8 mouse cellular contexts compared by ENCODE assay signal in the genomic region with DNA sequence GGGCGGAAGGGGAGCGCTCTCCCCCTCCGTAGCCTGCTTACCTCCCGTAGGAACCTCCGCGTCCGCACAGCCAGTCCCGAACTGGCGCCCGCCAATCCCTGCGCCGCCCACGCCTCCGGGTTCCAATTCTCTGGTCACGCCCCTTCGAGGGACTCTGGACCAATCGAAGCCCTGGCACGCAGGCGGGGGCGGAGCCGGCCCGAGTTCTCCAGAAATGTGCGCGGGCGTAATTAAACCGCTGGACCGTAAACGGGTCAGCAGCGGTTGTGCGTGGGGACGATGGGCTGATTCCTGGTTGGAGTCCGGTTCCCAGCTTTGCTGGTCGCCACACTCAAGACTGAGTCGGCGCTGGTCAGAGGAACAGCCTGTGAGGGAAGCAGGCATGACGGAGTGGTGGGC. TPM values are rescaled to one million over a fixed set of nuclear protein-coding genes. Genes with fewer than 3 reads are reported as not detected.
A peak's percentile ranks its signal among the peaks of the same experiment; 100 is the strongest.
DNase-seq lines count a peak whose midpoint lies in the region; ATAC-seq lines count a peak whose summit lies in the region.

A gene (minus strand): TSS at position 117 of the 399 bp plus-strand sequence.

- peak within 1 kb of the TSS; percentile 95 for H3K4me2 ChIP-seq in hindbrain, embryonic 14.5 days (replicated peaks)

- ATAC-seq in hindbrain, embryonic 14.5 days (ENCODE audit: low FRiP score), result peak; percentile 90

- H3K9ac ChIP-seq in hindbrain, embryonic 14.5 days, result peak within 1 kb of the TSS; percentile 43

- no peaks in the 10 kb centered on the region for H3K9me3 ChIP-seq in hindbrain, embryonic 14.5 days (ENCODE audit: control insufficient read depth, low read length)

- H3K36me3 ChIP-seq in hindbrain, embryonic 14.5 days (replicated peaks; ENCODE audit: control insufficient read depth, insufficient read depth), result no peaks in the 10 kb centered on the region

- under 1% methylated on average over 34 of the region's 36 CpGs for WGBS in hindbrain, embryonic 14.5 days

- peaks cover 10% of the 10 kb centered on the region; the same call in 1 of the 2 replicates for H3K4me1 ChIP-seq in hindbrain, embryonic 14.5 days (replicated peaks; ENCODE audit: control insufficient read depth, insufficient read depth, low read length)

- no peak within 1 kb of the TSS for H3K27ac ChIP-seq in hindbrain, embryonic 14.5 days

- peak; percentile 47 for DNase-seq in T-cell, adult 2 months (ENCODE audit: low spot score)
- peak; percentile 95 to 97 for DNase-seq in cerebellum, postnatal 25 days
- peak; percentile 52 to 75 for DNase-seq in frontal cortex, postnatal 25 days (ENCODE audit: low spot score in 2 of 2)
- peak; percentile 79 for DNase-seq in hindbrain, embryonic 14.5 days (ENCODE audit: low spot score)
- peak; percentile 49 to 70 for DNase-seq in layer of hippocampus, postnatal 25 days (ENCODE audit: extremely low spot score in 1 of 2, low spot score in 1 of 2)
- DNase-seq in lung, postnatal 14 days, result peak; percentile 94
- peak; percentile 95 for DNase-seq in ovary, postnatal 36 days (ENCODE audit: low spot score)
- peak; percentile 93 for DNase-seq in thymus, postnatal 14 days

- peaks cover 7% of the 10 kb centered on the region; the same call in 1 of the 2 replicates for H3K27me3 ChIP-seq in hindbrain, embryonic 14.5 days (ENCODE audit: control insufficient read depth, insufficient read depth, low read length)

- peak within 1 kb of the TSS; percentile 45 for H3K4me3 ChIP-seq in hindbrain, embryonic 14.5 days (replicated peaks; ENCODE audit: low read length)

RNA-seq across cellular contexts. Expression of the gene that starts here (rescaled TPM):
- 0.66 and 0.90 TPM in 2 replicates for polyA plus RNA-seq in hindbrain, embryonic 14.5 days (2014; fragmentation: Nextera tagmentation; extraction: Ambion mirVana)
- 1 to 10 TPM; 1.5 to 3.1 TPM for total RNA-seq in layer of hippocampus, postnatal 25 days (2021)

Comparison
In these comparisons a context has a peak if more than half of its experiments do, and no peak if none do; other contexts are left out.
1. Peak in DNase-seq, ATAC-seq, H3K4me3 ChIP-seq, H3K9ac ChIP-seq and H3K4me2 ChIP-seq in hindbrain, embryonic 14.5 days; RNA of the gene not detected or under 1 TPM.